In the genomic region with DNA sequence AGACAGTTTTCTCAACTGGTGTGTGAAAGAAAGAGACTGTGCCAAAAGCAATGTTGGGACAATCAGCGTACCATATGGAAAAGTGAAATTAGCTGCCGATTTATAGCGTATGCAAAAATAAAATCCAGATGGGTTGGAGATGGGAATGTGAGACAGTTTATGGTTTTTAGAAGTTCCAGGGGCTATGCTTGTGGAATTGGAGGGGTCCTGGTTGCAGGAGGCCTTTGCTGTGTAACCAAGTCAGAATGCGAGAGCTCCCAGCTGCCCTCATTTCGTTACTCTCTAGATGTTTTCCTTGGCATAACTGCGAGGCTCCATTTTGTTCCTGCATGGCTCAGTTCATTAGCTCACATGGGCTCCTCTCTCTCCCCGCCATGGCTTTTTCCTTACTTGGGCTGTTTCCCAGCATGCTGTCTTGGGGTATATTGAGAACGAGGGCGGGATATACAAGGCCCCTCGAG, we compare ENCODE assay signal across 12 mouse cellular contexts. TPM values are rescaled to one million over a fixed set of nuclear protein-coding genes. Genes with fewer than 3 reads are reported as not detected.
DNase-seq lines count a peak whose midpoint lies in the region; ATAC-seq lines count a peak whose summit lies in the region.
"Had no signal": no experiment of that assay in that cellular context is flagged by ENCODE, and none has a peak within 500 bp of the region (broad histone marks: within the 10 kb centered on the region; RNA-seq: fewer than 3 reads in every experiment).

No protein-coding gene starts in this region.

- H3K36me3 ChIP-seq in limb, embryonic 11.5 days (ENCODE audit: control insufficient read depth, insufficient read depth, low read length), result peaks cover 9% of the 10 kb centered on the region
- H3K36me3 ChIP-seq in limb, embryonic 10.5 days, result peaks cover 42% of the 10 kb centered on the region

- WGBS in limb, embryonic 11.5 days, result 79% methylated on average over 10 of the region's 10 CpGs
- WGBS in limb, embryonic 10.5 days, result 90% methylated on average over 10 of the region's 10 CpGs

- H3K4me2 ChIP-seq in limb, embryonic 11.5 days (ENCODE audit: low read depth, severe bottlenecking), result no peak overlapping the region
- H3K4me2 ChIP-seq: heart, embryonic 13.5 days; liver, embryonic 11.5 days had no signal

- no peaks in the 10 kb centered on the region for H3K9me3 ChIP-seq in limb, embryonic 11.5 days (ENCODE audit: control insufficient read depth, low read length)
- H3K9me3 ChIP-seq in limb, embryonic 10.5 days (replicated peaks), result no peaks in the 10 kb centered on the region
- H3K9me3 ChIP-seq: heart, embryonic 13.5 days had no signal

- no peaks in the 10 kb centered on the region for H3K27me3 ChIP-seq in limb, embryonic 11.5 days (ENCODE audit: control insufficient read depth, insufficient read depth, low read length)
- no peaks in the 10 kb centered on the region for H3K27me3 ChIP-seq in limb, embryonic 10.5 days (ENCODE audit: low read depth, poor library complexity, severe bottlenecking)
- H3K27me3 ChIP-seq: heart, embryonic 13.5 days had no signal

- H3K4me3 ChIP-seq in limb, embryonic 11.5 days (ENCODE audit: low read depth, low read length), result no peak overlapping the region
- H3K4me3 ChIP-seq in limb, embryonic 10.5 days, result no peak overlapping the region
- H3K4me3 ChIP-seq in brown adipose tissue, adult 24 weeks (ENCODE audit: insufficient read depth, low read depth, low read length), result no peak overlapping the region
- H3K4me3 ChIP-seq: heart, embryonic 13.5 days had no signal

- peaks cover 6% of the 10 kb centered on the region; the same call in 1 of the 2 replicates for H3K4me1 ChIP-seq in limb, embryonic 11.5 days (ENCODE audit: control insufficient read depth, insufficient read depth, low read length)
- H3K4me1 ChIP-seq in limb, embryonic 10.5 days, result peaks cover 27% of the 10 kb centered on the region
- peaks cover 12% of the 10 kb centered on the region; the same call in 1 of the 2 replicates for H3K4me1 ChIP-seq in brown adipose tissue, adult 24 weeks (ENCODE audit: control insufficient read depth, insufficient read depth, insufficient read length, low read length)

- 0 out of 2 replicates have a peak overlapping the region, but pooled peaks have one; percentile 30 for H3K27ac ChIP-seq in limb, embryonic 11.5 days (replicated peaks; ENCODE audit: low read depth, low read length)
- no peak overlapping the region for H3K27ac ChIP-seq in limb, embryonic 10.5 days
- H3K27ac ChIP-seq in brown adipose tissue, adult 24 weeks (replicated peaks; ENCODE audit: low read depth, low read length), result peak overlapping the region; percentile 29
- H3K27ac ChIP-seq: heart, embryonic 13.5 days had no signal

- peak; percentile 12; the same call in 1 of the 2 replicates for ATAC-seq in frontal cortex, adult (ENCODE audit: low TSS enrichment)
- ATAC-seq in limb, embryonic 11.5 days (ENCODE audit: insufficient number of reproducible peaks, low FRiP score, low TSS enrichment, low read depth), result no peak

- no peak for DNase-seq in frontal cortex, postnatal 14 days (ENCODE audit: low spot score in 2 of 2)
- DNase-seq in limb, embryonic 11.5 days (ENCODE audit: low spot score), result no peak
- DNase-seq in limb, embryonic 10.5 days (ENCODE audit: low spot score), result no peak
- peak; percentile 25 for DNase-seq in heart, postnatal 4 days
- no peak for DNase-seq in urinary bladder, adult 18-20 months (ENCODE audit: low spot score in 2 of 2)
- DNase-seq in frontal cortex, postnatal 25 days (ENCODE audit: low spot score in 2 of 2), result no peak
- DNase-seq: thymus, adult 2 months had no signal

- no peak overlapping the region for H3K9ac ChIP-seq in limb, embryonic 11.5 days (ENCODE audit: low read length)
- H3K9ac ChIP-seq: heart, embryonic 13.5 days had no signal

RNA-seq across cellular contexts. Expression of a gene that starts 4.7 kb away (rescaled TPM):
- 35.6 and 35.9 TPM in 2 replicates for polyA plus RNA-seq in limb, embryonic 11.5 days (2014; fragmentation: Nextera tagmentation; extraction: Ambion mirVana)
- polyA plus RNA-seq in limb, embryonic 10.5 days (2016; fragmentation: Nextera tagmentation; extraction: Ambion mirVana), result 40.1 and 47.5 TPM in 2 replicates
- polyA plus RNA-seq in brown adipose tissue, adult 24 weeks (2012; ENCODE audit: insufficient read depth, insufficient read length, missing spikeins), result 14.2 and 24.0 TPM in 2 replicates
- total RNA-seq in heart, postnatal 4 days (2021), result 10 to 100 TPM; 12.1 to 15.2 TPM

RNA-seq across cellular contexts. Expression of a gene that starts 5.4 kb away (rescaled TPM):
- 0.20 and 0.40 TPM in 2 replicates for polyA plus RNA-seq in limb, embryonic 11.5 days (2014; fragmentation: Nextera tagmentation; extraction: Ambion mirVana)
- 0.09 and 0.26 TPM in 2 replicates for polyA plus RNA-seq in limb, embryonic 10.5 days (2016; fragmentation: Nextera tagmentation; extraction: Ambion mirVana)
- 0.16 TPM in 1 of 2 replicates, not detected in the other for polyA plus RNA-seq in brown adipose tissue, adult 24 weeks (2012; ENCODE audit: insufficient read depth, insufficient read length, missing spikeins)
- under 1 TPM; 0.09 to 0.14 TPM for total RNA-seq in heart, postnatal 4 days (2021)

RNA-seq across cellular contexts. Expression of a gene that starts 34.7 kb away (rescaled TPM):
- 35.2 and 35.8 TPM in 2 replicates for polyA plus RNA-seq in limb, embryonic 11.5 days (2014; fragmentation: Nextera tagmentation; extraction: Ambion mirVana)
- polyA plus RNA-seq in limb, embryonic 10.5 days (2016; fragmentation: Nextera tagmentation; extraction: Ambion mirVana), result 35.1 and 48.1 TPM in 2 replicates
- 105 and 112 TPM in 2 replicates for polyA plus RNA-seq in brown adipose tissue, adult 24 weeks (2012; ENCODE audit: insufficient read depth, insufficient read length, missing spikeins)
- total RNA-seq in heart, postnatal 4 days (2021), result 10 to 100 TPM; 81.1 to 85.6 TPM

RNA-seq across cellular contexts. Expression of a gene that starts 53.2 kb away (rescaled TPM):
- 0.41 TPM in 1 of 2 replicates, not detected in the other for polyA plus RNA-seq in limb, embryonic 11.5 days (2014; fragmentation: Nextera tagmentation; extraction: Ambion mirVana)
- 0.31 TPM in 1 of 2 replicates, not detected in the other for polyA plus RNA-seq in limb, embryonic 10.5 days (2016; fragmentation: Nextera tagmentation; extraction: Ambion mirVana)
- not detected in 2 replicates for polyA plus RNA-seq in brown adipose tissue, adult 24 weeks (2012; ENCODE audit: insufficient read depth, insufficient read length, missing spikeins)
- total RNA-seq in heart, postnatal 4 days (2021), result 1 to 10 TPM; 1.0 to 1.3 TPM
- total RNA-seq: megakaryocyte, adult 5-6 weeks had no signal

RNA-seq across cellular contexts. Expression of a gene that starts 56.6 kb away (rescaled TPM):
- polyA plus RNA-seq in limb, embryonic 11.5 days (2014; fragmentation: Nextera tagmentation; extraction: Ambion mirVana), result 306 and 319 TPM in 2 replicates
- 307 and 339 TPM in 2 replicates for polyA plus RNA-seq in limb, embryonic 10.5 days (2016; fragmentation: Nextera tagmentation; extraction: Ambion mirVana)
- 142 and 150 TPM in 2 replicates for polyA plus RNA-seq in brown adipose tissue, adult 24 weeks (2012; ENCODE audit: insufficient read depth, insufficient read length, missing spikeins)
- 100 to 1,000 TPM; 130 to 142 TPM for total RNA-seq in heart, postnatal 4 days (2021)
